In genomic region chr8:82150272-82150671, GRCm38 (mm10) we compare ENCODE assay signal across 13 mouse cellular contexts.
"Had no signal": no experiment of that assay in that cellular context is flagged by ENCODE, and none has a peak within 500 bp of the region (broad histone marks: within the 10 kb centered on the region; RNA-seq: fewer than 3 reads in every experiment).

No protein-coding gene starts in this region.

- ATAC-seq: liver, embryonic 12.5 days had no signal

- H3K27me3 ChIP-seq: limb, embryonic 15.5 days; liver, embryonic 12.5 days; neural tube, embryonic 15.5 days had no signal

- H3K4me3 ChIP-seq: left cerebral cortex, adult 2 months; limb, embryonic 15.5 days; liver, embryonic 12.5 days; myocyte; neural tube, embryonic 15.5 days had no signal

- H3K9me3 ChIP-seq: limb, embryonic 15.5 days had no signal

- H3K9ac ChIP-seq: limb, embryonic 15.5 days; liver, embryonic 12.5 days; lung, embryonic 14.5 days; neural tube, embryonic 15.5 days had no signal

- H3K4me1 ChIP-seq: limb, embryonic 15.5 days; liver, embryonic 12.5 days; neural tube, embryonic 15.5 days had no signal

- DNase-seq: kidney, adult 11 months; kidney, postnatal 10 days; lung, embryonic 14.5 days; lung, postnatal 10 days; lung, postnatal 4 days; right cerebral cortex, adult 18-20 months; right cerebral cortex, postnatal 25 days had no signal

- H3K27ac ChIP-seq: left cerebral cortex, adult 2 months; limb, embryonic 15.5 days; liver, embryonic 12.5 days; neural tube, embryonic 15.5 days; stomach, postnatal 0 days had no signal

- H3K36me3 ChIP-seq: limb, embryonic 15.5 days; liver, embryonic 12.5 days; neural tube, embryonic 15.5 days had no signal

- H3K4me2 ChIP-seq: limb, embryonic 15.5 days; liver, embryonic 12.5 days; lung, embryonic 14.5 days; neural tube, embryonic 15.5 days had no signal
